Mouse (Mus musculus): ENCODE measurements around the gene Zfp503. TPM values are rescaled to one million over a fixed set of nuclear protein-coding genes. Genes with fewer than 3 reads are reported as not detected.

The Zfp503 gene
- polyA plus RNA-seq, 1 experiment from 2014 or later = 12.7 TPM

DNA sequence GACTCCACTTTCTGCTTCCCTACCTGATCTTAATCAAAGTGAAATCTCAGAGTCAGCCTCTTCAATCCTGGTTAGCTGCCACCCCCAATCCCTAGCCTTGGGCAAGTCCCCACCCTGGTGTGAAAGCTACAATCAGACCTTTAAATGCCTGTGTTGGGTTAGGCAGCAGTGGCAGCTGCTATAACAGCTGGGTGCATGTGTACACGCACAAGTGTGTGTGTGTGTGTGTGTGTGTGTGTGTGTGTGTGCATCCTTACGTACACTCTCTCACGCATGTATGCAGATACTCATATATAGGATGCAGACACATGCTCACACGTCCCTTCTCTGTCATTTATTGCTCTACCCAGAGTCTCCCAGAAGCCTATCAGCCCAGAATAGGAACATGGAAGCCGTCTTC, 30.8 kb downstream of the Zfp503 start:
- Histone ChIP-seq H3K9me3 (replicated peaks) (no peaks in the 10 kb centered on the region), H3K9ac (replicated peaks) (no peak overlapping the region), H3K4me3 (replicated peaks) (no peak overlapping the region), H3K27me3 (replicated peaks) (no peaks in the 10 kb centered on the region), H3K4me2 (no peak overlapping the region), H3K27ac (replicated peaks) (no peak overlapping the region), H3K4me1 (peaks cover 22% of the 10 kb centered on the region), H3K36me3 (no peaks in the 10 kb centered on the region)
- WGBS = 72% methylated on average over 5 of the region's 5 CpGs
- no peak for ATAC-seq (ENCODE audit: low FRiP score)

DNA sequence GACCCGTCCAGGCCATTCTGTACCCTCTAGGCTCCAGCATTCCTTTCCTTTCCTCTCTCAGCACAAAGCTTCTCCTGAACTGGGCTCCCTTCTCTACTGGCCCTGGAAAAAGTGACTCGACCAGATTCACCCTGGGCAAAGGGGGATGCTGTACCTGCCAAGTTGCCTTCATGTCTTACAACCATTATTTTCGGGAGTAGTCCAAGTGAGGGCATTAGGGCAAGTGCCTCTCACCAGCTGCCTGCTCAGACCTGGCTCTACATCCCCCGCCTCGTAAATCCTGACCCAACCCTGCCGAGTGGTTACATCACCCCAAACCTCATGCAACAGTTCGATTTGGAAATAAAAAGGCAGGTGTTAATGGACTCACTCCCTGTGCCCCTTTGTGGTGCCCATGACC, 36.9 kb downstream of the Zfp503 start:
- no peak overlapping the region for H3K27ac ChIP-seq (replicated peaks)

DNA sequence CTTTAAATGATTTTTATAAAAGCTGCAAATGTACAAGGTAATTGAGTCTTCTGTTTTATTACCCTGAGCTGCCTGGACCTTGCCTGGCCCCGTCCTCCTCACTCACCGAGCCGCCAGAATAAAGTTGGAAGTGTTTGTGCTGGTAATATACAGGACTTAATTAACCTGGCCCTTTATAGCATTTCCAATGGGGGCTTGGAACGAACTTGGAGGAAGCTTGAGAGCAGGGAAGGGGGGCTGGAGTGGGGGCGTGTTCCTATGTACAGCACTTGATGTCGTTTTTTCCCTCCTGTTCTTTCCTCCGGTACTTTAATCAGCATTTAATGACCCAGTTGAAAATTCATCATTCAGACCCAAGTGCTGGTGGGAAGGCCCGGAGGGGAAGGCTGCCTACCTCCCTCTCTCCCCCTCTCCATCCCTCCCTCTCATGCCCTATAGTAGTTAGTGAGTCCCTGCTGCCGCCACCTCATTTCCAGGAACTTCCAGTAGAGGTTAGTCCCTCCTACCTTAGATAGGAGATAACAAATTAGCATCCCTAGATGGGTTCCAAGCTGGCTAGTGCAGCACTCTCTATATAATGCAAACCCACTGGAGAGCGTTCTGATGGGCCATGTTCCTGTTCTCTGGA, 37.4 kb downstream of the Zfp503 start:
- Histone ChIP-seq H3K4me3 (replicated peaks) (no peak overlapping the region), H3K36me3 (no peaks in the 10 kb centered on the region), H3K9ac (replicated peaks) (no peak overlapping the region), H3K4me2 (no peak overlapping the region), H3K27ac (replicated peaks) (no peak overlapping the region), H3K4me1 (peaks cover 13% of the 10 kb centered on the region), H3K9me3 (replicated peaks) (no peaks in the 10 kb centered on the region), H3K27me3 (replicated peaks) (no peaks in the 10 kb centered on the region)
- ATAC-seq (ENCODE audit: low FRiP score) = peak; percentile 69
- 35% methylated on average over 10 of the region's 10 CpGs for WGBS

More for the DNA sequence above, 36.9 kb downstream of the Zfp503 start:
- Histone ChIP-seq H3K36me3 (no peaks in the 10 kb centered on the region), H3K27me3 (replicated peaks) (no peaks in the 10 kb centered on the region), H3K4me2 (no peak overlapping the region), H3K9ac (replicated peaks) (no peak overlapping the region), H3K4me1 (peaks cover 13% of the 10 kb centered on the region), H3K9me3 (replicated peaks) (no peaks in the 10 kb centered on the region), H3K4me3 (replicated peaks) (no peak overlapping the region)
- WGBS = 73% methylated on average over 7 of the region's 7 CpGs
- no peak for ATAC-seq (ENCODE audit: low FRiP score)

DNA sequence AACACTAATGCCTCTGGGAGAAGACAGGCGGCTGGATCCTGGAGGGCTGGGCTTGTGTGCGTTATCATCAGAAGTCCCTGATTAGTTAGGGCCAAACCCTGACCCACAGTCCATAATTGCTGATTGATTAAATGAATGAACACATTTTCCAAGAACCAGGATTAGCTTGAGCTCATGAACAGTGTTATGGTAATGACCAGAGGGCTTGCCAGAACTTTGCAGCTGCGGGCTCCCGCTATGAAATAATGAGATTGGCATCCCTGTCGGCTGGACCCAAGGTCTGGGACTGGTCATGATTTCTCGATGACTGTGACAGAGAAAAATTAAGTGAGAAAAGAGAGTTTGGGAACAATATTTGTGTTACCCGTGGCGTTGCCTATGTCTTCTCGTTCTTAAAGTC, 44.5 kb downstream of the Zfp503 start:
- Histone ChIP-seq H3K27me3 (replicated peaks) (peaks cover 4% of the 10 kb centered on the region; the same call in 1 of the 2 replicates), H3K9ac (replicated peaks) (no peak overlapping the region), H3K4me1 (no peaks in the 10 kb centered on the region), H3K36me3 (no peaks in the 10 kb centered on the region), H3K4me3 (replicated peaks) (no peak overlapping the region), H3K4me2 (no peak overlapping the region), H3K27ac (replicated peaks) (no peak overlapping the region), H3K9me3 (replicated peaks) (0 out of 2 replicates have a peak, but pooled peaks cover 4% of the 10 kb centered on the region)
- 79% methylated on average over 9 of the region's 9 CpGs for WGBS
- ATAC-seq (ENCODE audit: low FRiP score) = no peak

DNA sequence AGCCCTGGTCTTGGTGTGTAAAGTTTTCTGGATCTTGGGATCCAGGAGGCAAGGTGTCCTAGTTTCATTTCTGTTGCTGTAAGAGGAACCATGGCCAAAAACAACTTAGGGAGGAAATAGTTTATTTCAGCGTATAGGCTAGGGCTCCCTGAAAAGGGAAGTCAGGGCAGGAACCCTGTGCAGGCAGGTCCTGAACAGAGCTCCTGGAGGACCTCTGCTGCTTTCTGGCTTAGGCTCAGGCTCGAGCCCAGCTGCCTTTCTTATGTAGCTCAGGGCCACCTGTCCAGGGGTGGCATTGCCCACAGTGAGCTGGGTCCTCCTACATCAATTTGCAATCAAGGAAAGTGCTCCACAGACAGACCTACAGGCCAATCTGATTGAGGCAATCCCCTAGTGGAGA, 47.8 kb downstream of the Zfp503 start:
- Histone ChIP-seq H3K27me3 (replicated peaks) (peaks cover 4% of the 10 kb centered on the region; the same call in 1 of the 2 replicates), H3K27ac (replicated peaks) (no peak overlapping the region), H3K4me1 (no peaks in the 10 kb centered on the region), H3K36me3 (no peaks in the 10 kb centered on the region), H3K9me3 (replicated peaks) (0 out of 2 replicates have a peak, but pooled peaks cover 4% of the 10 kb centered on the region), H3K4me2 (no peak overlapping the region), H3K4me3 (replicated peaks) (no peak overlapping the region), H3K9ac (replicated peaks) (no peak overlapping the region)
- 68% methylated on average over 2 of the region's 2 CpGs for WGBS
- no peak for ATAC-seq (ENCODE audit: low FRiP score)

DNA sequence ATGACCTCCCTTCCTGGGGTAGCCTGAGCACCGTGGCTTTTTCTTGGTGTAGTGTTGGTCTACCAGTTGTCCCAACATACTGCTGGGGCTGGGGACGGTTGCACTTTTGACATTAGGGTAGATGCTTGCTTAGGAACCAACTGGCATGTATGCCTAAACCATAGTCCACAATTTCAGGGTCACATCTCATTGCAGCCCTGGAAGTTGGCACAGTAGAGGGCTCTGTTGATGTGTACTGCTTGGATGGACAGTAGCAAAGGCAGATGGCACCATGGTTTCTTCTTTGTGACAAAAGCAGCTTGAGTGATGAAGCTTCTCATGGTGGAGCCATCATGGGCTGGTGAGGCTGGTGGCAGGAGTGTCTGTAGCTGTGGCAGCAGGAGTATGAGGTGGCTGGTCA, 52.3 kb downstream of the Zfp503 start:
- Histone ChIP-seq H3K4me3 (replicated peaks) (no peak overlapping the region), H3K4me1 (no peaks in the 10 kb centered on the region), H3K27ac (replicated peaks) (no peak overlapping the region), H3K9me3 (replicated peaks) (no peaks in the 10 kb centered on the region), H3K9ac (replicated peaks) (no peak overlapping the region), H3K27me3 (replicated peaks) (peaks cover 4% of the 10 kb centered on the region; the same call in 1 of the 2 replicates), H3K4me2 (no peak overlapping the region), H3K36me3 (no peaks in the 10 kb centered on the region)
- no peak for ATAC-seq (ENCODE audit: low FRiP score)
- WGBS = 96% methylated on average over 2 of the region's 2 CpGs

DNA sequence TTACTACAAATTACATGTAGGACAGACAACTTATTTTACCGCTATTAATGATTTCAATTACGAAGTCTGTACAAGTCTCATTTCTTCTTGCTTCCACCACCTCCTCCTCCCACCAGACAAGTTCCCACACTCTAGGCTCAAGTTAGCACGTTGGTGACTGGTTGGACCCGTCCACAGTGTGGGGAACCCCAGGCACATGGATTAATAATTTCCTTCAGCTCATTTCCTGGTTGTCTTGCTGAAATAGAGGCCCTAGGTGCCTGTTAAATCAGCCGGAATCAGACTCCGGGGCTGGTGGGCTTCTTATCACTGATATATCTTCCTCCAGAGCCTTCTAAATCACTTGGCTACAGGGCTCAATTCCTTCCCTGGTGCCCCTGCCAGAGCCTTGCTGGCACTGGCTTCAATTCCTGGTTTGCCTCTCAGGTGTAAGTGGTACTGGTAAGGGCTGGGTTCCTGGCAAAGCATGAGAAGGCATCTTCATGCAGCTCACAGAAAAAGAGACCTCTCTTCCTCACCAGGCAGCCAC, 53.2 kb downstream of the Zfp503 start:
- Histone ChIP-seq H3K4me1 (no peaks in the 10 kb centered on the region), H3K4me3 (replicated peaks) (no peak overlapping the region), H3K36me3 (no peaks in the 10 kb centered on the region), H3K4me2 (no peak overlapping the region), H3K9ac (replicated peaks) (no peak overlapping the region), H3K27me3 (replicated peaks) (no peaks in the 10 kb centered on the region), H3K9me3 (replicated peaks) (no peaks in the 10 kb centered on the region), H3K27ac (replicated peaks) (no peak overlapping the region)
- WGBS = 66% methylated on average over 6 of the region's 6 CpGs
- no peak for ATAC-seq (ENCODE audit: low FRiP score)

Small RNA genes lying within 50 kb of the gene (microRNA-seq; reads per million reads assigned to microRNA genes)
- gene Gm27532 = not detected

Other genes with a start within 250 kb of the Zfp503 start
- 16.1 and 20.6 TPM in 2 replicates for gene Samd8, start 239.1 kb downstream of the Zfp503 start, polyA plus RNA-seq (2015; fragmentation: Nextera tagmentation; extraction: Ambion mirVana)
- 0.23 TPM in 1 of 2 replicates, not detected in the other for gene Dusp13, start 238.4 kb downstream of the Zfp503 start, polyA plus RNA-seq (2015; fragmentation: Nextera tagmentation; extraction: Ambion mirVana)
- 299 and 307 TPM in 2 replicates for gene Vdac2, start 164.4 kb downstream of the Zfp503 start, polyA plus RNA-seq (2015; fragmentation: Nextera tagmentation; extraction: Ambion mirVana)
- gene Comtd1, start 140.6 kb downstream of the Zfp503 start, polyA plus RNA-seq (2015; fragmentation: Nextera tagmentation; extraction: Ambion mirVana) = 52.8 and 59.0 TPM in 2 replicates
- 0.49 and 0.68 TPM in 2 replicates for gene Lrmda, start 30.1 kb upstream of the Zfp503 start, polyA plus RNA-seq (2015; fragmentation: Nextera tagmentation; extraction: Ambion mirVana)